Mouse (Mus musculus) limb, embryonic 12.5 days (tissue): Measurements from ENCODE around the gene Tex52. TPM values are rescaled to one million over a fixed set of nuclear protein-coding genes. Genes with fewer than 3 reads are reported as not detected.

Experiments used
- ATAC-seq: fragments of 200-750 bp; cut with Nextera tagmentation; 2 replicates; pipeline ENCODE4 v1.8.0; 2017; ENCODE audit warnings: low read depth, moderate TSS enrichment; ENCODE audit not compliant: insufficient number of reproducible peaks, insufficient read depth, low FRiP score, low TSS enrichment
- H3K27ac ChIP-seq: fragments of 300-500 bp; sonication (generic); 2 replicates; pipeline ENCODE4 v1.5.1; 2016; ENCODE audit warnings: mild to moderate bottlenecking, moderate library complexity
- H3K27me3 ChIP-seq: fragments of 300-500 bp; sonication (generic); 2 replicates; pipeline ENCODE4 v1.6.1; 2016; ENCODE audit warnings: mild to moderate bottlenecking, moderate library complexity
- H3K36me3 ChIP-seq: fragments of 300-500 bp; sonication (generic); 2 replicates; pipeline ENCODE4 v1.6.1; 2016; ENCODE audit warnings: mild to moderate bottlenecking, moderate library complexity
- H3K4me1 ChIP-seq: fragments of 300-500 bp; sonication (generic); replicated peaks from 2 replicates; pipeline ENCODE4 v1.6.1; 2016
- H3K4me2 ChIP-seq: fragments of 300-500 bp; sonication (generic); 2 replicates; pipeline ENCODE4 v1.6.1; 2016; ENCODE audit warnings: mild to moderate bottlenecking, moderate library complexity
- H3K4me3 ChIP-seq: fragments of 300-500 bp; sonication (generic); replicated peaks from 2 replicates; pipeline ENCODE4 v1.5.1; 2016; ENCODE audit warnings: mild to moderate bottlenecking
- H3K9ac ChIP-seq: fragments of 300-500 bp; sonication (generic); replicated peaks from 2 replicates; pipeline ENCODE4 v1.6.1; 2016; ENCODE audit warnings: mild to moderate bottlenecking, moderate library complexity
- H3K9me3 ChIP-seq: fragments of 300-500 bp; sonication (generic); 2 replicates; pipeline ENCODE4 v1.6.1; 2016; ENCODE audit warnings: mild to moderate bottlenecking, moderate library complexity
- WGBS: fragments of 180-500 bp; shearing (Covaris S2); methylation state at CpG from one replicate; pipeline ENCODE4 v1.1.7; 2016; 5-methylcytosine and 5-hydroxymethylcytosine counted together
- polyA plus RNA-seq: library from polyadenylated mRNA; unstranded; fragments of >200 nt; fragmentation: Nextera tagmentation; extraction: Ambion mirVana; gene quantifications from 2 replicates; pipeline ENCODE4 v1.2.1, GENCODE M21; 2016

The Tex52 gene
- polyA plus RNA-seq, 1 experiment from 2014 or later: 0.74 TPM

GRCm38 (mm10) chr6:128429826-128430225, 54.6 kb downstream of the Tex52 start:
- no peaks in the 10 kb centered on the region for H3K4me1 ChIP-seq
- WGBS: 92% methylated on average over 6 of the region's 6 CpGs
- H3K9me3 ChIP-seq: no peaks in the 10 kb centered on the region
- H3K4me3 ChIP-seq: no peak overlapping the region
- H3K27me3 ChIP-seq: no peaks in the 10 kb centered on the region
- no peak overlapping the region for H3K4me2 ChIP-seq
- no peak overlapping the region for H3K9ac ChIP-seq
- H3K36me3 ChIP-seq: peaks cover 73% of the 10 kb centered on the region
- no peak for ATAC-seq
- H3K27ac ChIP-seq: no peak overlapping the region

- no peak for ATAC-seq
- H3K27me3 ChIP-seq: no peaks in the 10 kb centered on the region
- no peak overlapping the region for H3K4me2 ChIP-seq
- H3K36me3 ChIP-seq: peaks cover 92% of the 10 kb centered on the region
- H3K4me1 ChIP-seq: peaks cover 11% of the 10 kb centered on the region
- H3K9me3 ChIP-seq: no peaks in the 10 kb centered on the region
- H3K9ac ChIP-seq: no peak overlapping the region
- no peak overlapping the region for H3K4me3 ChIP-seq
- H3K27ac ChIP-seq: no peak overlapping the region
- WGBS: 95% methylated on average over 13 of the region's 13 CpGs
Measured at GRCm38 (mm10) chr6:128432356-128432915, 57.2 kb downstream of the Tex52 start.

- 91% methylated on average over 13 of the region's 13 CpGs for WGBS
- Histone ChIP-seq H3K36me3 (peaks cover 81% of the 10 kb centered on the region), H3K9me3 (no peaks in the 10 kb centered on the region), H3K4me2 (no peak overlapping the region), H3K4me1 (peaks cover 11% of the 10 kb centered on the region), H3K9ac (no peak overlapping the region), H3K27me3 (no peaks in the 10 kb centered on the region), H3K4me3 (no peak overlapping the region), H3K27ac (no peak overlapping the region)
- ATAC-seq: no peak
Measured at GRCm38 (mm10) chr6:128433566-128433965, 58.3 kb downstream of the Tex52 start.

Other genes with a start within 250 kb of the Tex52 start
- gene Tspan9, start 231.9 kb upstream of the Tex52 start, polyA plus RNA-seq: 103 and 114 TPM in 2 replicates
- gene Tead4, start 74.6 kb upstream of the Tex52 start, polyA plus RNA-seq: 3.5 TPM in 2 replicates
- 21.0 and 23.6 TPM in 2 replicates for gene Tulp3, start 19.6 kb upstream of the Tex52 start, polyA plus RNA-seq
- 167 and 177 TPM in 2 replicates for gene Rhno1, start 12.5 kb upstream of the Tex52 start, polyA plus RNA-seq
- gene Foxm1, start 12.5 kb upstream of the Tex52 start, polyA plus RNA-seq: 43.2 and 52.4 TPM in 2 replicates
- not detected in 2 replicates for gene Gm44596, start within 50 bp of the Tex52 start, polyA plus RNA-seq
- gene Nrip2, start 23.8 kb downstream of the Tex52 start, polyA plus RNA-seq: 3.5 and 4.2 TPM in 2 replicates
- gene Itfg2, start 49.5 kb downstream of the Tex52 start, polyA plus RNA-seq: 35.9 and 39.3 TPM in 2 replicates
- gene Fkbp4, start 63.2 kb downstream of the Tex52 start, polyA plus RNA-seq: 548 and 573 TPM in 2 replicates
- gene Pzp, start 151.3 kb downstream of the Tex52 start, polyA plus RNA-seq: not detected in 2 replicates
- gene A2ml1, start 206.2 kb downstream of the Tex52 start, polyA plus RNA-seq: not detected in 2 replicates
- gene Klrb1a, start 248.1 kb downstream of the Tex52 start, polyA plus RNA-seq: not detected in 2 replicates